Comparison of ENCODE assay signal across 16 mouse cellular contexts in genomic region chr6:72803669-72804068, GRCm38 (mm10). TPM values are rescaled to one million over a fixed set of nuclear protein-coding genes. Genes with fewer than 3 reads are reported as not detected.
"Had no signal": no experiment of that assay in that cellular context is flagged by ENCODE, and none has a peak within 500 bp of the region (broad histone marks: within the 10 kb centered on the region; RNA-seq: fewer than 3 reads in every experiment).

No protein-coding gene starts in this region.

- H3K4me3 ChIP-seq: lung, embryonic 15.5 days; megakaryocyte, embryonic 14.5 days; midbrain, embryonic 13.5 days; midbrain, embryonic 15.5 days; neural tube, embryonic 12.5 days; stomach, embryonic 15.5 days had no signal

- H3K4me2 ChIP-seq: lung, embryonic 15.5 days; midbrain, embryonic 11.5 days; midbrain, embryonic 13.5 days; midbrain, embryonic 15.5 days; neural tube, embryonic 12.5 days; stomach, embryonic 15.5 days had no signal

- H3K27me3 ChIP-seq: lung, embryonic 15.5 days; midbrain, embryonic 13.5 days; midbrain, embryonic 15.5 days; neural tube, embryonic 12.5 days; stomach, embryonic 15.5 days had no signal

- H3K9ac ChIP-seq: lung, embryonic 15.5 days; midbrain, embryonic 13.5 days; midbrain, embryonic 15.5 days; neural tube, embryonic 12.5 days; stomach, embryonic 15.5 days had no signal

- H3K27ac ChIP-seq: lung, embryonic 15.5 days; macrophage; midbrain, embryonic 13.5 days; midbrain, embryonic 15.5 days; neural tube, embryonic 12.5 days; stomach, embryonic 15.5 days had no signal

- H3K4me1 ChIP-seq: lung, embryonic 15.5 days; megakaryocyte, embryonic 14.5 days; midbrain, embryonic 13.5 days; midbrain, embryonic 15.5 days; neural tube, embryonic 12.5 days; stomach, embryonic 15.5 days had no signal

- DNase-seq: lung, adult 2 months; lung, postnatal 14 days; lung, postnatal 36 days; thymus, adult 18-20 months; thymus, postnatal 14 days; thymus, postnatal 36 days had no signal

- H3K36me3 ChIP-seq: lung, embryonic 15.5 days; midbrain, embryonic 13.5 days; midbrain, embryonic 15.5 days; neural tube, embryonic 12.5 days; stomach, embryonic 15.5 days had no signal

- ATAC-seq: lung, postnatal 0 days; midbrain, embryonic 13.5 days; midbrain, embryonic 15.5 days had no signal

- H3K9me3 ChIP-seq: lung, embryonic 15.5 days; megakaryocyte, embryonic 14.5 days; midbrain, embryonic 13.5 days; midbrain, embryonic 15.5 days; neural tube, embryonic 12.5 days; stomach, embryonic 15.5 days had no signal

RNA-seq across cellular contexts. Expression of gene Tcf7l1, which starts 14.6 kb away (rescaled TPM):
- total RNA-seq: monocyte, adult 5-6 weeks had no signal
- polyA plus RNA-seq: macrophage had no signal
